Mouse (Mus musculus) heart, embryonic 13.5 days (tissue): ENCODE results near the gene Dgkz. TPM values are rescaled to one million over a fixed set of nuclear protein-coding genes. Genes with fewer than 3 reads are reported as not detected.

ENCODE experiments used
- ATAC-seq: fragments of 200-750 bp; cut with Nextera tagmentation; 2 replicates; pipeline ENCODE4 v1.8.0; 2017; ENCODE audit warnings: moderate TSS enrichment; ENCODE audit not compliant: insufficient number of reproducible peaks, low FRiP score, low TSS enrichment; ENCODE audit errors: extremely low read depth
- H3K27ac ChIP-seq: fragments of 300-500 bp; sonication (generic); replicated peaks from 2 replicates; pipeline ENCODE4 v1.5.1; 2015; ENCODE audit warnings: moderate library complexity, mild to moderate bottlenecking, inconsistent platforms
- H3K27me3 ChIP-seq: fragments of 300-500 bp; sonication (generic); replicated peaks from 2 replicates; pipeline ENCODE4 v1.6.1; 2015; ENCODE audit warnings: mild to moderate bottlenecking, inconsistent platforms
- H3K36me3 ChIP-seq: fragments of 300-500 bp; sonication (generic); 2 replicates; pipeline ENCODE4 v1.6.1; 2015; ENCODE audit warnings: mild to moderate bottlenecking, inconsistent platforms
- H3K4me1 ChIP-seq: fragments of 300-500 bp; sonication (generic); 2 replicates; pipeline ENCODE4 v1.6.1; 2015; ENCODE audit warnings: inconsistent platforms
- H3K4me2 ChIP-seq: fragments of 300-500 bp; sonication (generic); 2 replicates; pipeline ENCODE4 v1.6.1; 2015; ENCODE audit warnings: inconsistent platforms, mild to moderate bottlenecking, moderate library complexity
- H3K4me3 ChIP-seq: fragments of 300-500 bp; sonication (generic); 2 replicates; pipeline ENCODE4 v1.5.1; 2015; ENCODE audit warnings: moderate library complexity, mild to moderate bottlenecking, inconsistent platforms
- H3K9ac ChIP-seq: fragments of 300-500 bp; sonication (generic); 2 replicates; pipeline ENCODE4 v1.6.1; 2015; ENCODE audit warnings: inconsistent platforms, mild to moderate bottlenecking, moderate library complexity
- H3K9me3 ChIP-seq: fragments of 300-500 bp; sonication (generic); 2 replicates; pipeline ENCODE4 v1.6.1; 2016; ENCODE audit warnings: inconsistent platforms
- WGBS: fragments of 180-500 bp; shearing (Covaris S2); methylation state at CpG from one replicate; pipeline ENCODE4 v1.1.7; 2015; ENCODE audit warnings: mixed read lengths; 5-methylcytosine and 5-hydroxymethylcytosine counted together
- polyA plus RNA-seq: library from polyadenylated mRNA; unstranded; fragments of >200 nt; fragmentation: Nextera tagmentation; extraction: Ambion mirVana; gene quantifications from 2 replicates; pipeline ENCODE4 v1.2.1, GENCODE M21; 2015

Dgkz gene
- polyA plus RNA-seq, 1 experiment from 2014 or later: 43.4 TPM

DNA sequence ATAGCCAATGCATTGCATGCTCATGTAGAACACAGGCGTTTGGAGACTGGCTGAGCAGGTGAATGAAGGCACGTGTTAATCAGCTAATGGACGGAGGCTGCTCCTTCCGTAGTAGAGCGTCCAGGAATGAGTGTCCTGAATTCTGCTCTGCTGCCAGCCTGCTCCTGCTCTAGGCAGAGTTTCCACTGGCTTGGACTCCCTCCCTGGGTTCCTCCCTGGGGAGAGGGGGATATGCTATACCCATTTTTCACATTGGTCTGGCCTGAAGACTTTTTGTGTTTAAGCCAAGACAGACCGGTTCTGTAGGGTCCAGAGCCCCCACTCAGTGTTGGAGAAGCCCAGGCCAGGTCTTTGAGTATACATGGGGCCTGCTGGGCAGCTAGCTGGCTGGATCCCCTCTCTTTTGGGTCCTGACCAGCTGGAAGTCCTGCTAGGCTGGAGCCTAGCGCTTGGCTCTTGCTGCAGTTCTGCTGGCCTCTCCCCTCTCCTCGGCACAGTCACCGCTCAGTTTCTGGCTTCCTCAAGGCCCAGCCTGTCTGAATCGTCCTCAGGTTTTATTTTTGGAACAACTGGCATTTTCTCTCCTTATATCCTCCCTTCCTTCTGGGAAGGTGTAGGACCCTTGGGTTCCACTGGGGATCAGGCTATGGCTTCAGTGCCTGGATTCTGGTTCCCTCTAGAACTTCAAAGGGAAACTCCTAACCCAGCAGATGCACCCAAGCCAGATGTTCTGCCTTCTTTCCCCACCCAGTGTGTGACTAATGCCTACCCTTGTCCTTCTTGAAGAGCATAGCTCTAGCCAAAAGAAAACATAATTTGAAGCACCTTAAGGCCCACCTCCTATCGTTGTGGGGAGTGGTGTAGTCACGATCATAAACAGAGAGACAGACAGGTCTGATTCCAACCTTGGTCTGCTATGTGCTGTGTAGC lies 36.0 kb upstream of the Dgkz start:
- Histone ChIP-seq H3K9me3 (no peaks in the 10 kb centered on the region), H3K4me2 (no peak overlapping the region), H3K9ac (no peak overlapping the region), H3K27ac (peak overlapping the region; percentile 36; the same call in 1 of the 2 replicates), H3K4me1 (peaks cover 66% of the 10 kb centered on the region), H3K27me3 (no peaks in the 10 kb centered on the region), H3K36me3 (no peaks in the 10 kb centered on the region; the same call in 1 of the 2 replicates), H3K4me3 (no peak overlapping the region)
- no peak for ATAC-seq
- WGBS: 71% methylated on average over 12 of the region's 12 CpGs

DNA sequence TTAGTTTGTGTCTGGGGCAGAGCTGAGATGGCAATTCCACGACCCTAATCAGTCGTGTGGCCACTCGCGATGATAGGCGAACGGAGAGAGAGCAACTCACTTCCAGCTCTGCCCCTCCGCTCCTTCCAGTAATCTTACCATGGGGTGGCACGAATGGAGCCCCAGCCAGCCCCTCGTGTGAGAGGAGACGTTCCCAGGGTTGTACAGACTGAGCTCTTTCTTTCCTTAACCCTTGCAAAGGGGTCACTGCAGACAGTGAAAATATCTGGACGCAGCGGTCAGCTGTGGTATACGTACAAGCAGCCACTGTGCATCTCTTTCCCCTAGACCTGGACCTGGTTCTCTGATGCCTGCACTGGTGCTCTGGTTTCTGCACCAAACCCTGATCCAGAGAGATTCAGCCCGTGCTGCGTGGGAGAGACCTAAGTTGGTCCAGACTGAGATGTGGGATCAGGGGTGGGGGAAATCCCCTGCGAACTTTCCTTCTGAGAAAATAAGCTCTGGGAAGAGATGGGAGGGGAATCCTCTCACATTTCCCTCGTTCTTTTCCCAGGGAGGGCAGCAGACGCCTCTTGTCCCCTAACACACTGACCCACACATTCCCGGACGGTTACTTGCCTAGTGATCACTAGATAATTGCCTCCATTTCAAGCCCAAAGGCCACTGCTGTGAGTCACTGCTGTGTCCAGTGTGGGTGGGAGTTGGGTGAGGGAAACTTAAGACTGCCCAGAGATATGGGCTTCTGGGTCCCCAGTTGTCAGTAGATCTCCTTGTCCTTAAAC lies 33.1 kb upstream of the Dgkz start:
- Histone ChIP-seq H3K4me3 (peak overlapping the region; percentile 58), H3K27me3 (no peaks in the 10 kb centered on the region), H3K9ac (peak overlapping the region; percentile 84), H3K27ac (peak overlapping the region; percentile 83), H3K9me3 (no peaks in the 10 kb centered on the region), H3K4me2 (peak overlapping the region; percentile 90), H3K36me3 (no peaks in the 10 kb centered on the region; the same call in 1 of the 2 replicates), H3K4me1 (peaks cover 55% of the 10 kb centered on the region)
- 2% methylated on average over 20 of the region's 20 CpGs for whole genome bisulfite sequencing
- ATAC-seq: 0 out of 2 replicates have a peak, but pooled peaks have one; percentile 1

- WGBS: under 1% methylated on average over 34 of the region's 34 CpGs
- H3K4me1 ChIP-seq: peaks cover 48% of the 10 kb centered on the region
- peak overlapping the region; percentile 84 for H3K9ac ChIP-seq
- no peaks in the 10 kb centered on the region for H3K9me3 ChIP-seq
- no peaks in the 10 kb centered on the region; the same call in 1 of the 2 replicates for H3K36me3 ChIP-seq
- ATAC-seq: peak; percentile 79
- peak overlapping the region; percentile 90 for H3K27ac ChIP-seq
- peak overlapping the region; percentile 90 for H3K4me2 ChIP-seq
- H3K27me3 ChIP-seq: no peaks in the 10 kb centered on the region
- H3K4me3 ChIP-seq: peak overlapping the region; percentile 58
Observed at GRCm38 (mm10) chr2:92007933-92008622, 32.4 kb upstream of the Dgkz start.

GRCm38 (mm10) chr2:92006983-92007921 lies 31.6 kb upstream of the Dgkz start:
- Histone ChIP-seq H3K4me1 (peaks cover 40% of the 10 kb centered on the region), H3K4me2 (peak overlapping the region; percentile 90), H3K9ac (peak overlapping the region; percentile 74), H3K27me3 (no peaks in the 10 kb centered on the region), H3K36me3 (no peaks in the 10 kb centered on the region; the same call in 1 of the 2 replicates), H3K27ac (peak overlapping the region; percentile 90), H3K4me3 (peak overlapping the region; percentile 58), H3K9me3 (no peaks in the 10 kb centered on the region)
- 0 out of 2 replicates have a peak, but pooled peaks have one; percentile 2 for ATAC-seq
- WGBS: under 1% methylated on average over 28 of the region's 28 CpGs

DNA sequence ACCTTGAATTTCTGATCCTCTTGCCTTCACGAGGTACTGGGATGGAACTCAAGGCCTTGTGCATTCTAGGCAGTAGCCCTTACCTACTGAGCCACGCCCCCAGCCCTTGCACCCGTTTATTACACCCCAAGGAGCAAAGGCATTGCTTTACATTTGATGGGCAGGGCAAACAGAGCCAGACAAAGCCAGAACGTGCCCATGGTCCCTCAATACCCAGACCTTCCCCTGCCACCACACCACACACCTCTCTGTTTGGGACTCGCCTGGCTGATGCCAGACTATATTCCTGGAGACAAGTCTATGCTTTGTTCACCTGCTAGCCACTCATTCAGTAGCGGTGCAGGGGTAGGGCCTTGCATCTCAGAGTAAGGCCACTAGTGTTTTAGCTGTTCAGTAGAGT lies 30.8 kb upstream of the Dgkz start:
- Histone ChIP-seq H3K9ac (peak overlapping the region; percentile 74), H3K27me3 (no peaks in the 10 kb centered on the region), H3K36me3 (peaks cover 4% of the 10 kb centered on the region), H3K9me3 (no peaks in the 10 kb centered on the region), H3K27ac (peak overlapping the region; percentile 90), H3K4me3 (peak overlapping the region; percentile 58), H3K4me2 (peak overlapping the region; percentile 90), H3K4me1 (peaks cover 32% of the 10 kb centered on the region)
- ATAC-seq: no peak
- WGBS: 38% methylated on average over 6 of the region's 6 CpGs

DNA sequence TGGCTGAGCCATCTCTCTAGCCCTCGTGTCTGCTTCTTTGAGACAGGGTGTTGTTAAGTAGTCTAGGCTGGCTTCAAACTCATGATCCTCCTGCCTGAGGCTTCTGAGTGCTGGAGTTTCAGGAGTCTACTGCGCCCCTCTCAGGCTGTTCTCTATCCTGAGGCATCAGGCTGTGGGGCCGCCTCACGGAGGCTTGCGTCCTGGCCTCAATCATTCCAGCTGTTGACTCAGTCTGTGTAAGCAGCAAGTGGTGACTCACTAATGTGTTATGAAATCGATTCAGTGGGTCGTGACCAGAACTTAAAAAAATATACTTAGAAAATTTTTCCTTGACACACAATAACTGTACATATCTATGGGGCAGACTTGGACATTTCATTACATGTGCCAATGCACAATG lies 29.0 kb upstream of the Dgkz start:
- 69% methylated on average over 7 of the region's 7 CpGs for WGBS
- Histone ChIP-seq H3K27ac (no peak overlapping the region), H3K36me3 (peaks cover 10% of the 10 kb centered on the region), H3K4me2 (no peak overlapping the region), H3K4me3 (no peak overlapping the region), H3K27me3 (no peaks in the 10 kb centered on the region), H3K9me3 (no peaks in the 10 kb centered on the region), H3K9ac (no peak overlapping the region), H3K4me1 (peaks cover 28% of the 10 kb centered on the region)
- ATAC-seq: no peak

DNA sequence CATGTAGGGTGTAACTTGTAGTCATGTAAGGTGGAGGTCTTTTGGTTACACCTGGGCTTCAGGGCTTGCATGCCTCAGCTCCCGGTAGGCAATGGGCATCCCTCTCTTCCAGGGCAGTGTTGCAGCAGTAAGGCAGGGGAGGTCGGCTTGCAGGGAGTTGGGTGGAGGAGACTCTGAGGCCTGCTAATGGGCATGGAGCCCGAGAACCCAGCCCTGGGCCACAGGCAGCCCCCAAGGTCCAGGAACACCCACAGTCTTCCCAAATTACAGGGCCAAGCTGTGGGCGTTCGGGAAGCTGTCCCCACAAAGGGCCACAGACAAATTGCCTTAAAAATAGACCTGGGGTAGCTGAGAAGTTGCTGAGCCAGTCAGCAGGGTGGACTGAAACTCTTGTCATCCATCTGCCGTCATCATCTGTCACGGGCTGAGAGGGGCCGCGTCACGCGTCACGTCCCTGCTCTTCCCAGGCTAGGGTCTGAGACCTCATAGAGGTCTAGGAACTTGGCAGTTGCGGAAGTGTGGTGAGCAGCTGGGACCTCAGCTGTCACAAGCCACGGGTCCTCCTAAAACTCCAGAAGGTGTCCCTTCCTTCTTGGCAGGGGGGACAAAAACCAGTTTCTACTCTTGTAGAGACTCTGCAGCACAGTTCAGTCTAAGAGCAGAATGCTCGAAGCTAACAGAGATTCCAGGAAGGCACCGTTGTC lies 22.4 kb upstream of the Dgkz start:
- Histone ChIP-seq H3K9ac (no peak overlapping the region), H3K4me1 (no peaks in the 10 kb centered on the region), H3K4me3 (no peak overlapping the region), H3K4me2 (no peak overlapping the region), H3K9me3 (no peaks in the 10 kb centered on the region), H3K27ac (no peak overlapping the region), H3K36me3 (peaks cover 10% of the 10 kb centered on the region), H3K27me3 (no peaks in the 10 kb centered on the region)
- no peak for ATAC-seq
- 66% methylated on average over 16 of the region's 16 CpGs for WGBS

GRCm38 (mm10) chr2:91996006-91996405 lies 20.3 kb upstream of the Dgkz start:
- 82% methylated on average over 5 of the region's 5 CpGs for WGBS
- no peaks in the 10 kb centered on the region for H3K27me3 ChIP-seq
- no peak for ATAC-seq

DNA sequence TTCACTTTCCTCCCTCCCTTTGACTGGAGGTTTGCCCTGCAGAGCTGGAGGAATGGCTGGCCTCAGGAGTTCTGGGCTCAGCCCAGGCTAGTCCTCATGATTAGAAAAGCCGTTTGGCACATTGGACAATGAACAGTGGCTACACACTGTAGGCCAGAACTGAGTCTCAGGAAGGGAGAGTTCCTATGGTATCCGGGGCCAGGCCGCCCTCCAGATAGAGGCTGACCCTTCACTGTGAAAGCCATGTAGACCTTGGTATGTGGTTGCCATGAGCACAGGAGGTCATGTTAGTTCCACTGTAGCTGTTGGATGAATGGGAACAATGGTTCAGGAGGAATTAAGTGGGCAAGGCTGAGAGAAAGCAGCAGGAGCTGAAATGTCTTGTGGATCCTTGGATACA lies 17.7 kb upstream of the Dgkz start:
- H3K4me2 ChIP-seq: no peak overlapping the region
- no peak overlapping the region for H3K4me3 ChIP-seq
- no peaks in the 10 kb centered on the region for H3K27me3 ChIP-seq
- H3K9me3 ChIP-seq: no peaks in the 10 kb centered on the region
- peaks cover 25% of the 10 kb centered on the region for H3K36me3 ChIP-seq
- no peak for ATAC-seq
- WGBS: 59% methylated on average over 3 of the region's 3 CpGs
- no peaks in the 10 kb centered on the region for H3K4me1 ChIP-seq
- no peak overlapping the region for H3K9ac ChIP-seq
- H3K27ac ChIP-seq: no peak overlapping the region

More at GRCm38 (mm10) chr2:91996006-91996405, 20.3 kb upstream of the Dgkz start:
- Histone ChIP-seq H3K27ac (no peak overlapping the region), H3K4me1 (no peaks in the 10 kb centered on the region), H3K36me3 (peaks cover 9% of the 10 kb centered on the region), H3K4me3 (no peak overlapping the region), H3K9ac (no peak overlapping the region), H3K9me3 (no peaks in the 10 kb centered on the region), H3K4me2 (no peak overlapping the region)

DNA sequence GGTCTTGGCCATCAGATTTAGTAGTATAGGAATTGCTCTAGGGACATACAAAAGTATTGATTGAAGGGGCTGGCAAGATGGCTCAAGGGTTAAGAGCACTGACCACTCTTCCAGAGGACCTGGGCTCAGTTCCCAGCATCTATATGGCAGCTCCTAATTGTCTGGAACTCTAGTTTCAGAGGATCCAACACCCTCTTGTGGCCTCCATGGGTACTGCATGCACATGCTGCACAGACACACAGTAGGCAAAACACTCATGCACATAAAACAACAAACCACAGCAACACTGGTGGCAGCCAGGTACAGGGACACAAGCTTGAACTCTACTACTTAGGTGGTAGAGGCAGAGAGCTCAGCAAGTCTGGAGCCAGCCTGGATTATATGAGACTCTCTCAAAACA lies 14.1 kb upstream of the Dgkz start:
- H3K4me3 ChIP-seq: no peak overlapping the region
- peaks cover 25% of the 10 kb centered on the region for H3K36me3 ChIP-seq
- no peak for ATAC-seq
- H3K9me3 ChIP-seq: no peaks in the 10 kb centered on the region
- no peak overlapping the region for H3K4me2 ChIP-seq
- H3K9ac ChIP-seq: no peak overlapping the region
- H3K27me3 ChIP-seq: 0 out of 2 replicates have a peak, but pooled peaks cover 6% of the 10 kb centered on the region
- H3K4me1 ChIP-seq: peaks cover 17% of the 10 kb centered on the region
- H3K27ac ChIP-seq: no peak overlapping the region
